Mouse (Mus musculus) lung, embryonic 14.5 days (tissue): ENCODE measurements around the gene Hprt. TPM values are rescaled to one million over a fixed set of nuclear protein-coding genes. Genes with fewer than 3 reads are reported as not detected.

Experiments
- ATAC-seq: fragments of 200-750 bp; cut with Nextera tagmentation; 2 replicates; pipeline ENCODE4 v1.8.0; 2017; ENCODE audit warnings: mild to moderate bottlenecking, moderate TSS enrichment, moderate library complexity; ENCODE audit not compliant: insufficient read depth
- DNase-seq: peaks from one replicate; pipeline ENCODE4 v3.0.0-alpha.2; 2015
- H3K27ac ChIP-seq: fragments of 300-500 bp; sonication (generic); 2 replicates; pipeline ENCODE4 v1.5.1; 2014; ENCODE audit warnings: low read depth, mild to moderate bottlenecking, moderate library complexity
- H3K27me3 ChIP-seq: fragments of 300-500 bp; sonication (generic); 2 replicates; pipeline ENCODE4 v1.6.1; 2014; ENCODE audit warnings: low read length, control low read depth; ENCODE audit not compliant: insufficient read depth
- H3K36me3 ChIP-seq: fragments of 300-500 bp; sonication (generic); 2 replicates; pipeline ENCODE4 v1.6.1; 2014; ENCODE audit warnings: control low read depth; ENCODE audit not compliant: insufficient read depth
- H3K4me1 ChIP-seq: fragments of 300-500 bp; sonication (generic); 2 replicates; pipeline ENCODE4 v1.6.1; 2014; ENCODE audit warnings: antibody characterized with exemption, control low read depth; ENCODE audit not compliant: insufficient read depth
- H3K4me2 ChIP-seq: fragments of 300-500 bp; sonication (generic); 2 replicates; pipeline ENCODE4 v1.6.1; 2014; ENCODE audit warnings: mild to moderate bottlenecking
- H3K4me3 ChIP-seq: fragments of 300-500 bp; sonication (generic); 2 replicates; pipeline ENCODE4 v1.5.1; 2014; ENCODE audit warnings: low read depth, low read length
- H3K9ac ChIP-seq: fragments of 300-500 bp; sonication (generic); 2 replicates; pipeline ENCODE4 v1.6.1; 2014
- H3K9me3 ChIP-seq: fragments of 300-500 bp; sonication (generic); 2 replicates; pipeline ENCODE4 v1.6.1; 2016; ENCODE audit warnings: low read depth, low read length, control low read depth
- CTCF ChIP-seq: IDR thresholded peaks from 2 replicates; pipeline ENCODE4 v1.5.1; 2016; ENCODE audit warnings: antibody characterized with exemption, low read depth
- WGBS: fragments of 180-500 bp; shearing (Covaris S2); extraction: QIAGEN DNeasy Blood & Tissue Kit; methylation state at CpG from one replicate; pipeline ENCODE4 v1.1.7; 2014; 5-methylcytosine and 5-hydroxymethylcytosine counted together
- polyA plus RNA-seq: library from polyadenylated mRNA; unstranded; fragments of >200 nt; fragmentation: Nextera tagmentation; extraction: Ambion mirVana; gene quantifications from 2 replicates; pipeline ENCODE4 v1.2.1, GENCODE M21; 2014

The Hprt gene
- polyA plus RNA-seq, 1 experiment from 2014 or later: 157 TPM

- DNase-seq (peak; percentile 67), ATAC-seq (peak; percentile 4; the same call in 1 of the 2 replicates)
- 0 out of 2 replicates have a peak, but pooled peaks cover 6% of the 10 kb centered on the region for H3K4me1 ChIP-seq
- H3K36me3 ChIP-seq: peaks cover 14% of the 10 kb centered on the region; the same call in 1 of the 2 replicates
- peak overlapping the region; percentile 38; the same call in 1 of the 2 replicates for H3K27ac ChIP-seq
- WGBS: 15% methylated on average over 9 of the region's 9 CpGs
- H3K4me3 ChIP-seq: no peak overlapping the region
- no peak overlapping the region for H3K9ac ChIP-seq
- peak overlapping the region; percentile 55 for H3K4me2 ChIP-seq
- no peaks in the 10 kb centered on the region for H3K9me3 ChIP-seq
- no peak for TF ChIP-seq CTCF
- H3K27me3 ChIP-seq: no peaks in the 10 kb centered on the region
Observed at GRCm38 (mm10) chrX:53050353-53050752, 62.4 kb downstream of the Hprt start.

GRCm38 (mm10) chrX:53052652-53053500 lies 64.9 kb downstream of the Hprt start:
- H3K27me3 ChIP-seq: no peaks in the 10 kb centered on the region
- H3K4me2 ChIP-seq: peak overlapping the region; percentile 59
- ATAC-seq (peak; percentile 53), DNase-seq (peak; percentile 84)
- H3K9me3 ChIP-seq: no peaks in the 10 kb centered on the region
- H3K9ac ChIP-seq: no peak overlapping the region
- peak overlapping the region; percentile 79; the same call in 1 of the 2 replicates for H3K27ac ChIP-seq
- no peak for TF ChIP-seq CTCF
- WGBS: 10% methylated on average over 13 of the region's 13 CpGs
- 0 out of 2 replicates have a peak, but pooled peaks cover 3% of the 10 kb centered on the region for H3K4me1 ChIP-seq
- peak overlapping the region; percentile 57; the same call in 1 of the 2 replicates for H3K4me3 ChIP-seq
- peaks cover 14% of the 10 kb centered on the region; the same call in 1 of the 2 replicates for H3K36me3 ChIP-seq

- Histone ChIP-seq H3K9ac (peak overlapping the region; percentile 48), H3K4me1 (0 out of 2 replicates have a peak, but pooled peaks cover 3% of the 10 kb centered on the region), H3K27me3 (no peaks in the 10 kb centered on the region), H3K27ac (peak overlapping the region; percentile 79), H3K4me2 (peak overlapping the region; percentile 59), H3K36me3 (peaks cover 14% of the 10 kb centered on the region; the same call in 1 of the 2 replicates), H3K9me3 (no peaks in the 10 kb centered on the region), H3K4me3 (peak overlapping the region; percentile 57)
- 42% methylated on average over 5 of the region's 5 CpGs for WGBS
- TF ChIP-seq CTCF: no peak
- DNase-seq (no peak), ATAC-seq (no peak)
Observed at GRCm38 (mm10) chrX:53053885-53054284, 65.9 kb downstream of the Hprt start.

- 0 out of 2 replicates have a peak, but pooled peaks cover 3% of the 10 kb centered on the region for H3K4me1 ChIP-seq
- peak overlapping the region; percentile 57 for H3K4me3 ChIP-seq
- ATAC-seq (no peak), DNase-seq (peak; percentile 76)
- H3K9me3 ChIP-seq: no peaks in the 10 kb centered on the region
- TF ChIP-seq CTCF: no peak
- peak overlapping the region; percentile 59 for H3K4me2 ChIP-seq
- no peaks in the 10 kb centered on the region for H3K27me3 ChIP-seq
- H3K27ac ChIP-seq: peak overlapping the region; percentile 96
- peak overlapping the region; percentile 86 for H3K9ac ChIP-seq
- H3K36me3 ChIP-seq: peaks cover 14% of the 10 kb centered on the region; the same call in 1 of the 2 replicates
- 9% methylated on average over 9 of the region's 9 CpGs for WGBS
Observed at GRCm38 (mm10) chrX:53055771-53056170, 67.8 kb downstream of the Hprt start.

GRCm38 (mm10) chrX:53056627-53057026 lies 68.7 kb downstream of the Hprt start:
- Histone ChIP-seq H3K9me3 (no peaks in the 10 kb centered on the region), H3K36me3 (peaks cover 14% of the 10 kb centered on the region; the same call in 1 of the 2 replicates), H3K9ac (peak overlapping the region; percentile 86), H3K27ac (peak overlapping the region; percentile 96), H3K4me2 (peak overlapping the region; percentile 59), H3K27me3 (no peaks in the 10 kb centered on the region), H3K4me1 (0 out of 2 replicates have a peak, but pooled peaks cover 3% of the 10 kb centered on the region), H3K4me3 (peak overlapping the region; percentile 57)
- no peak for TF ChIP-seq CTCF
- WGBS: 9% methylated on average over 30 of the region's 33 CpGs
- no peak for ATAC-seq
- peak; percentile 71 for DNase-seq

GRCm38 (mm10) chrX:53057054-53057759 lies 69.3 kb downstream of the Hprt start:
- peaks cover 14% of the 10 kb centered on the region; the same call in 1 of the 2 replicates for H3K36me3 ChIP-seq
- ATAC-seq (peak; percentile 89), DNase-seq (peak; percentile 96)
- no peaks in the 10 kb centered on the region for H3K9me3 ChIP-seq
- no peaks in the 10 kb centered on the region for H3K27me3 ChIP-seq
- no peak for TF ChIP-seq CTCF
- H3K9ac ChIP-seq: peak overlapping the region; percentile 86
- peak overlapping the region; percentile 96 for H3K27ac ChIP-seq
- 0 out of 2 replicates have a peak, but pooled peaks cover 3% of the 10 kb centered on the region for H3K4me1 ChIP-seq
- WGBS: 7% methylated on average over 42 of the region's 42 CpGs
- peak overlapping the region; percentile 68 for H3K4me2 ChIP-seq
- peak overlapping the region; percentile 57 for H3K4me3 ChIP-seq
